Mouse (Mus musculus) intestine, embryonic 16.5 days (tissue): ENCODE data around the gene Bdnf. TPM values are rescaled to one million over a fixed set of nuclear protein-coding genes. Genes with fewer than 3 reads are reported as not detected.

ENCODE experiments used
- ATAC-seq: fragments of 200-750 bp; cut with Nextera tagmentation; 2 replicates; pipeline ENCODE4 v1.8.0; 2017; ENCODE audit warnings: moderate TSS enrichment, moderate library complexity
- H3K27ac ChIP-seq: fragments of 300-500 bp; sonication (generic); 2 replicates; pipeline ENCODE4 v1.5.1; 2014; ENCODE audit warnings: mild to moderate bottlenecking, low read length
- H3K27me3 ChIP-seq: fragments of 300-500 bp; sonication (generic); replicated peaks from 2 replicates; pipeline ENCODE4 v1.6.1; 2014; ENCODE audit warnings: low read length, control low read depth, mixed read lengths; ENCODE audit not compliant: control insufficient read depth, insufficient read depth
- H3K36me3 ChIP-seq: fragments of 300-500 bp; sonication (generic); 2 replicates; pipeline ENCODE4 v1.6.1; 2014; ENCODE audit warnings: low read length, control low read depth; ENCODE audit not compliant: control insufficient read depth, insufficient read depth
- H3K4me1 ChIP-seq: fragments of 300-500 bp; sonication (generic); 2 replicates; pipeline ENCODE4 v1.6.1; 2014; ENCODE audit warnings: low read length, control low read depth, mixed read lengths; ENCODE audit not compliant: control insufficient read depth, insufficient read depth
- H3K4me2 ChIP-seq: fragments of 300-500 bp; sonication (generic); 2 replicates; pipeline ENCODE4 v1.6.1; 2014; ENCODE audit warnings: low read depth, low read length, control low read depth
- H3K4me3 ChIP-seq: fragments of 300-500 bp; sonication (generic); 2 replicates; pipeline ENCODE4 v1.5.1; 2014; ENCODE audit warnings: mild to moderate bottlenecking, low read length
- H3K9ac ChIP-seq: fragments of 300-500 bp; sonication (generic); 2 replicates; pipeline ENCODE4 v1.6.1; 2014; ENCODE audit warnings: low read depth, low read length
- H3K9me3 ChIP-seq: fragments of 300-500 bp; sonication (generic); 2 replicates; pipeline ENCODE4 v1.6.1; 2016; ENCODE audit warnings: low read length, control low read depth; ENCODE audit not compliant: control insufficient read depth
- WGBS: fragments of 180-500 bp; shearing (Covaris S2); extraction: QIAGEN DNeasy Blood & Tissue Kit; methylation state at CpG from one replicate; pipeline ENCODE4 v1.1.7; 2014; 5-methylcytosine and 5-hydroxymethylcytosine counted together
- polyA plus RNA-seq: library from polyadenylated mRNA; unstranded; fragments of >200 nt; fragmentation: Nextera tagmentation; extraction: Ambion mirVana; gene quantifications from 2 replicates; pipeline ENCODE4 v1.2.1, GENCODE M21; 2015

Gene Bdnf
- polyA plus RNA-seq, 1 experiment from 2014 or later: 2.1 TPM

- Histone ChIP-seq H3K27ac (no peak overlapping the region), H3K27me3 (no peaks in the 10 kb centered on the region), H3K4me3 (no peak overlapping the region), H3K4me2 (no peak overlapping the region), H3K9ac (no peak overlapping the region), H3K36me3 (no peaks in the 10 kb centered on the region), H3K4me1 (no peaks in the 10 kb centered on the region), H3K9me3 (no peaks in the 10 kb centered on the region)
- WGBS: 69% methylated on average over 6 of the region's 6 CpGs
- ATAC-seq: peak; percentile 63
Observed at GRCm38 (mm10) chr2:109734666-109735065, 60.2 kb downstream of the Bdnf start.

DNA sequence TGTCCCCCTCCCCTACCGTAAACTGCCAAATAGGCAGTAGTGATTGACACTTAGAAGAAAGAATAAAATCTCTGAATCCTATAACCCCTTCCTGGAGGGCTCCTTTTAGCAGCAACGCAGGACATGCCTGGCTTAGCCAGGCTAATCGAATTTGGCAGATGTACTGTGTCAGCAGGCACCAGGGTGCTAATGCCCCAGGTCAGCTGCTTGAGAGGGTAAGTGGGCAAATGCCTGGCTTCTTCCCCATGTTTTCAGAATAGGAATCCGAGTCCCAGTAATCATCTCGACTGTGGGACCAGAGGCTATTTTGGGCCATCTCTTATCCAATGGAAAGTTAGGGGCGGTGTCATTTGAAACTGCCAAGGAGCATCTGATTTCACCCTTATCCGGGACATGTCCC lies 60.8 kb downstream of the Bdnf start:
- WGBS: 72% methylated on average over 7 of the region's 7 CpGs
- H3K4me1 ChIP-seq: no peaks in the 10 kb centered on the region
- H3K4me2 ChIP-seq: no peak overlapping the region
- H3K27me3 ChIP-seq: no peaks in the 10 kb centered on the region
- no peaks in the 10 kb centered on the region for H3K9me3 ChIP-seq
- H3K4me3 ChIP-seq: no peak overlapping the region
- no peak overlapping the region for H3K27ac ChIP-seq
- H3K9ac ChIP-seq: no peak overlapping the region
- no peak for ATAC-seq
- no peaks in the 10 kb centered on the region for H3K36me3 ChIP-seq

DNA sequence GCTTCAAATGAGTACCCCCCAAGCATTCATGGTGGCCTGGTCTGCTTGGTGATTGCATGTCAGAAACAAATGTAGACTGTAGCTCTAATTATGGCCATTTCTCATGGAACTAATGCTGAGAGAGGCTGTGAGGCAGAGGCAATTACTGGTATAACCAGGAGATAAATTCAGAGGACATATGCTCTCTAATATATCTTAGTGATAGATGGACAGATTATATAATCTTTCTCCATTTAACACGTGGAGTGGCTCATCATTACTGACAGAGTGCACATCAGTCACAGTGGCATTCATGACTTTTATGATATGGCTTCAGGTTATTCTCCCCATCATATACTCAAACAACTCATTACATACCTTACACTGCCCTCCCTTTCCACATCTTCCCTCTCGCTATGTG lies 61.8 kb downstream of the Bdnf start:
- Histone ChIP-seq H3K4me2 (no peak overlapping the region), H3K4me3 (no peak overlapping the region), H3K36me3 (no peaks in the 10 kb centered on the region), H3K27me3 (no peaks in the 10 kb centered on the region), H3K9me3 (no peaks in the 10 kb centered on the region), H3K27ac (no peak overlapping the region), H3K4me1 (no peaks in the 10 kb centered on the region), H3K9ac (no peak overlapping the region)
- ATAC-seq: no peak
- 50% methylated on average over 2 of the region's 2 CpGs for WGBS

- Histone ChIP-seq H3K4me1 (no peaks in the 10 kb centered on the region), H3K4me2 (no peak overlapping the region), H3K27ac (no peak overlapping the region), H3K27me3 (no peaks in the 10 kb centered on the region), H3K4me3 (no peak overlapping the region), H3K36me3 (no peaks in the 10 kb centered on the region), H3K9me3 (no peaks in the 10 kb centered on the region), H3K9ac (no peak overlapping the region)
- ATAC-seq: no peak
- WGBS: 69% methylated on average over 2 of the region's 2 CpGs
Observed at GRCm38 (mm10) chr2:109738331-109738730, 63.8 kb downstream of the Bdnf start.

DNA sequence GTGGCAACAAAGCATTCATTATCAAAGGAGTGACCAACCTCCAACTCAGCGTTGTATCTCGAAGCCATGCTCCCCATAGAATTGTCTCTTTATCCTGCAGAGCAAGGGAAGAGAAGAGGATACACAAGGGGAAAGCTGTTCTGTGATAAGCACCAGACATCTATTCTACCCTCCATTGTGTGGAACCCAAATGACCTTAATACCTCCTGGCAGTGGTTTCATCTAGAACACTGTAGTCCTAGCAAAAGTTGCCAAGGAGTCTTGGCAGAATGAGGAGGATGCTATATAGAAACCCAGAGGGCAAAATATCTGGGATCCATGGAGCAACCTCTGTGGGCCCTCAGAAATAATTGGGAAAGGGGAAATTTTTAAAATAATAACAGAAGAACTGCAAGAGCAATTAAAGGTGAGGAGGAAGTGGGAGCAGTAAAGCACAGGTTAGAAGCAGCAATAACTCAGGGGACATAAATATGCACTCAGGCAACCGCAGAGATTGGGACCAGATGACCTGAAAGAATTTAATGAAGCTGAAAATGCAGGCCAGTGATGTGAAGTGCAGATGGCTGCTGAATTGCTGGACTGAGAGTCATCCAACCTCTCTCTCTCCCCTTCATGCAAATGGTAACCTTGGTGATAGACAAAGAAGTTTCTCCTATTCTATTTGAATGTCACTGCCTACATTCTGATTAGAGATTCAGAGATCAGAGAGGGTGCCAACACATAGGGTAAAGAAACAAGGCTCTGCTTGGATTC lies 68.9 kb downstream of the Bdnf start:
- Histone ChIP-seq H3K27ac (no peak overlapping the region), H3K4me1 (no peaks in the 10 kb centered on the region), H3K27me3 (no peaks in the 10 kb centered on the region), H3K9ac (no peak overlapping the region), H3K4me2 (no peak overlapping the region), H3K36me3 (no peaks in the 10 kb centered on the region), H3K4me3 (no peak overlapping the region), H3K9me3 (no peaks in the 10 kb centered on the region)
- no peak for ATAC-seq
- 80% methylated on average over 3 of the region's 3 CpGs for WGBS

DNA sequence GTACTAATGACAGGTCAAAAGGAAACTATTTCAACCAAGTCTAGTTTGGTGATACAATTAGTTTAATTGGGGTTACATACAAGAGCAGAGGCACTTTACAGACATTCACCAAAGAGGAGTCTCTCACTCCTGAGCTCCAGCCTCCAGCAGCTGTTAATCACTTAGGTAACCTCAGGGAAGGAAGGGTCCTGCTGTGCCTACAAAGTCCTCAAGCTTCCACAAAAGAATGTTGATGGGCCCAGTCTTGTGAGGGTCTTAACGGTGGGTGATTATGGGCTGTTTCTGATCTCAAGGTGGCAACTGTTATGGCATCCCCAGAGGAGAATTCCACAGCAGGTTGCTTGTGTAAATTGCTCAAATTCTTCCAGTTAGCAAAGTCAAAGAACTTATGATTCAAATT lies 71.7 kb downstream of the Bdnf start:
- Histone ChIP-seq H3K4me1 (no peaks in the 10 kb centered on the region), H3K36me3 (no peaks in the 10 kb centered on the region), H3K9ac (no peak overlapping the region), H3K27me3 (no peaks in the 10 kb centered on the region), H3K4me2 (no peak overlapping the region), H3K4me3 (no peak overlapping the region), H3K9me3 (no peaks in the 10 kb centered on the region), H3K27ac (no peak overlapping the region)
- 10% methylated on average over 1 of the region's 1 CpGs for WGBS
- no peak for ATAC-seq

DNA sequence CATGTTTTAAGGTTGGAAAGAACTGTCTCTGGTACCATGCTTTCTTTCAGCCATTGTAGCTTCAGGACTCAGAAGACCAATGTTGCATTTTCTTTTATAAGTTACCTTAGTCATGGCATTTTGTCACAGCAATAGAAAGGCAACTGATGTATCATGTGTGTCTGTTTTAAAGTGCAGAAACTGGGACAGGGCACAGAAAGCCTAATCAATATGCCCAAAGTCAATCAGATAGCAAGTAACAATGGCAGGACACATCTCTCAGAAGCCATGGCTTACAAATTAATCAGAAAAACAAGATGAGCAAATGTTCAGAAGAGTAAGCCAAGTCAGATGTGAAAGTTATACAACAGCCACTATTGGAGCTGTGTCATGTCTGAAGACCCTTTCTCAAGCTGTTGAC lies 73.9 kb downstream of the Bdnf start:
- Histone ChIP-seq H3K36me3 (no peaks in the 10 kb centered on the region), H3K27me3 (no peaks in the 10 kb centered on the region), H3K4me2 (no peak overlapping the region), H3K9me3 (no peaks in the 10 kb centered on the region), H3K27ac (no peak overlapping the region), H3K9ac (no peak overlapping the region), H3K4me3 (no peak overlapping the region), H3K4me1 (no peaks in the 10 kb centered on the region)
- no peak for ATAC-seq

- Histone ChIP-seq H3K4me1 (no peaks in the 10 kb centered on the region), H3K27ac (no peak overlapping the region), H3K27me3 (no peaks in the 10 kb centered on the region), H3K9ac (no peak overlapping the region), H3K36me3 (no peaks in the 10 kb centered on the region), H3K9me3 (no peaks in the 10 kb centered on the region), H3K4me2 (no peak overlapping the region), H3K4me3 (no peak overlapping the region)
- 77% methylated on average over 4 of the region's 4 CpGs for WGBS
- ATAC-seq: no peak
Observed at GRCm38 (mm10) chr2:109748815-109749214, 74.3 kb downstream of the Bdnf start.

- no peak overlapping the region for H3K4me3 ChIP-seq
- H3K27ac ChIP-seq: no peak overlapping the region
- ATAC-seq: no peak
- no peak overlapping the region for H3K4me2 ChIP-seq
- H3K9me3 ChIP-seq: no peaks in the 10 kb centered on the region
- no peaks in the 10 kb centered on the region for H3K4me1 ChIP-seq
- H3K27me3 ChIP-seq: no peaks in the 10 kb centered on the region
- H3K36me3 ChIP-seq: no peaks in the 10 kb centered on the region
- no peak overlapping the region for H3K9ac ChIP-seq
Observed at GRCm38 (mm10) chr2:109749964-109750363, 75.5 kb downstream of the Bdnf start.

- no peak for ATAC-seq
- WGBS: 51% methylated on average over 1 of the region's 1 CpGs
- no peaks in the 10 kb centered on the region for H3K9me3 ChIP-seq
Observed at GRCm38 (mm10) chr2:109750484-109750883, 76.0 kb downstream of the Bdnf start.

More at GRCm38 (mm10) chr2:109750484-109750883, 76.0 kb downstream of the Bdnf start:
- Histone ChIP-seq H3K27me3 (no peaks in the 10 kb centered on the region), H3K9ac (no peak overlapping the region), H3K27ac (no peak overlapping the region), H3K4me1 (no peaks in the 10 kb centered on the region), H3K4me2 (no peak overlapping the region), H3K36me3 (no peaks in the 10 kb centered on the region), H3K4me3 (no peak overlapping the region)
